Mouse (Mus musculus) erythroblast, adult 5-6 weeks (primary cell): ENCODE measurements around the gene Rsph6a. TPM values are rescaled to one million over a fixed set of nuclear protein-coding genes. Genes with fewer than 3 reads are reported as not detected.

Experiments used
- ATAC-seq: replicated peaks from 2 replicates; pipeline ENCODE4 v1.8.0; 2016; ENCODE audit warnings: moderate number of reproducible peaks, mild to moderate bottlenecking, moderate TSS enrichment, inconsistent platforms; ENCODE audit not compliant: poor library complexity, low FRiP score, severe bottlenecking
- total RNA-seq, 2 experiments: library from RNA; stranded (forward) in 1 of 2; stranded (reverse) in 1 of 2; fragments of 150-400 nt in 1 of 2; fragments of 200-764, 138-1000 nt in 1 of 2; gene quantifications; 2 replicates each; pipeline versions ENCODE4 v1.2.3 to v1.2.4; 2015 to 2017; ENCODE audit warnings: low replicate concordance in 2 of 2

Rsph6a gene
- total RNA-seq, 2 experiments from 2014 or later = not detected

GRCm38 (mm10) chr7:19075723-19076585 lies 21.5 kb downstream of the Rsph6a start, which contains the start of gene Dmwd:
Dmwd (plus strand) TSS chr7:19076227.
- ATAC-seq = peak; percentile 92

GRCm38 (mm10) chr7:19076586-19076991 lies 22.1 kb downstream of the Rsph6a start:
- peak; percentile 55; the same call in 1 of the 2 replicates for ATAC-seq

- ATAC-seq = no peak
These were observed 23.3 kb downstream of the Rsph6a start for GRCm38 (mm10) chr7:19077761-19078160.

- ATAC-seq = no peak
These were observed 24.2 kb downstream of the Rsph6a start for GRCm38 (mm10) chr7:19078732-19079131.

GRCm38 (mm10) chr7:19080451-19080950 lies 26.0 kb downstream of the Rsph6a start:
- no peak for ATAC-seq

GRCm38 (mm10) chr7:19082171-19082570 lies 27.7 kb downstream of the Rsph6a start:
- no peak for ATAC-seq

- ATAC-seq = no peak
These were observed 28.6 kb downstream of the Rsph6a start for GRCm38 (mm10) chr7:19083096-19083495.

GRCm38 (mm10) chr7:19083701-19084100 lies 29.2 kb downstream of the Rsph6a start, which contains the start of gene Dmpk:
Dmpk (plus strand) TSS chr7:19083849.
- no peak for ATAC-seq

GRCm38 (mm10) chr7:19084277-19084771 lies 29.8 kb downstream of the Rsph6a start:
- no peak for ATAC-seq

- ATAC-seq = no peak
These were observed 30.5 kb downstream of the Rsph6a start for GRCm38 (mm10) chr7:19084921-19085473.

GRCm38 (mm10) chr7:19085495-19085894 lies 31.0 kb downstream of the Rsph6a start:
- no peak for ATAC-seq

GRCm38 (mm10) chr7:19086042-19086441 lies 31.6 kb downstream of the Rsph6a start:
- ATAC-seq = peak; percentile 87

- ATAC-seq = no peak
These were observed 32.3 kb downstream of the Rsph6a start for GRCm38 (mm10) chr7:19086760-19087159.

GRCm38 (mm10) chr7:19088813-19089212 lies 34.3 kb downstream of the Rsph6a start:
- peak; percentile 43; the same call in 1 of the 2 replicates for ATAC-seq

GRCm38 (mm10) chr7:19091913-19092312 lies 37.4 kb downstream of the Rsph6a start:
- ATAC-seq = no peak

- no peak for ATAC-seq
These were observed 38.1 kb downstream of the Rsph6a start for GRCm38 (mm10) chr7:19092381-19093173.

GRCm38 (mm10) chr7:19093174-19093521 lies 38.7 kb downstream of the Rsph6a start:
- peak; percentile 81 for ATAC-seq

GRCm38 (mm10) chr7:19093537-19094385 lies 39.3 kb downstream of the Rsph6a start:
- peak; percentile 67 for ATAC-seq

- ATAC-seq = no peak
These were observed 40.0 kb downstream of the Rsph6a start, which contains the start of gene Six5 for GRCm38 (mm10) chr7:19094471-19094825. Six5 (plus strand) TSS chr7:19094594.
